Mouse (Mus musculus) heart, postnatal 0 days (tissue): ENCODE results near the gene Abca6. TPM values are rescaled to one million over a fixed set of nuclear protein-coding genes. Genes with fewer than 3 reads are reported as not detected.

Experiments used
- ATAC-seq: fragments of 200-750 bp; cut with Nextera tagmentation; 2 replicates; pipeline ENCODE4 v1.8.0; 2017; ENCODE audit warnings: low read depth, moderate number of reproducible peaks, moderate library complexity; ENCODE audit not compliant: insufficient read depth
- DNase-seq: peaks from one replicate; pipeline ENCODE4 v3.0.0-alpha.2; 2016; ENCODE audit warnings: low spot score
- H3K27ac ChIP-seq: fragments of 300-500 bp; sonication (generic); 2 replicates; pipeline ENCODE4 v1.5.1; 2014; ENCODE audit warnings: low read depth, mild to moderate bottlenecking
- H3K27me3 ChIP-seq: fragments of 300-500 bp; sonication (generic); 2 replicates; pipeline ENCODE4 v1.6.1; 2014; ENCODE audit warnings: low read length, mixed read lengths; ENCODE audit not compliant: control insufficient read depth, insufficient read depth
- H3K36me3 ChIP-seq: fragments of 300-500 bp; sonication (generic); replicated peaks from 2 replicates; pipeline ENCODE4 v1.6.1; 2014; ENCODE audit warnings: low read length, mixed read lengths; ENCODE audit not compliant: control insufficient read depth, insufficient read depth
- H3K4me1 ChIP-seq: fragments of 300-500 bp; sonication (generic); 2 replicates; pipeline ENCODE4 v1.6.1; 2014; ENCODE audit warnings: antibody characterized with exemption; ENCODE audit not compliant: control insufficient read depth, insufficient read depth
- H3K4me2 ChIP-seq: fragments of 300-500 bp; sonication (generic); 2 replicates; pipeline ENCODE4 v1.6.1; 2014; ENCODE audit warnings: low read depth, mild to moderate bottlenecking, low read length, moderate library complexity
- H3K4me3 ChIP-seq: fragments of 300-500 bp; sonication (generic); 2 replicates; pipeline ENCODE4 v1.5.1; 2014; ENCODE audit warnings: low read depth, low read length
- H3K9ac ChIP-seq: fragments of 300-500 bp; sonication (generic); replicated peaks from 2 replicates; pipeline ENCODE4 v1.6.1; 2014; ENCODE audit warnings: low read depth, low read length, mixed read lengths
- H3K9me3 ChIP-seq: fragments of 300-500 bp; sonication (generic); replicated peaks from 2 replicates; pipeline ENCODE4 v1.6.1; 2016; ENCODE audit warnings: low read length; ENCODE audit not compliant: control insufficient read depth
- CTCF ChIP-seq: IDR thresholded peaks from 2 replicates; pipeline ENCODE4 v1.5.1; 2016; ENCODE audit warnings: antibody characterized with exemption, control low read depth, low read depth
- EP300 ChIP-seq: IDR thresholded peaks from 2 replicates; pipeline ENCODE4 v1.6.1; 2016; ENCODE audit warnings: antibody characterized with exemption, low read depth
- WGBS: fragments of 180-500 bp; shearing (Covaris S2); extraction: QIAGEN DNeasy Blood & Tissue Kit; methylation state at CpG from one replicate; pipeline ENCODE4 v1.1.7; 2014; 5-methylcytosine and 5-hydroxymethylcytosine counted together
- polyA plus RNA-seq: library from polyadenylated mRNA; unstranded; fragments of >200 nt; fragmentation: Nextera tagmentation; extraction: Ambion mirVana; gene quantifications from 2 replicates; pipeline ENCODE4 v1.2.1, GENCODE M21; 2015
- total RNA-seq: library from RNA; depleted of rRNA; stranded (reverse); fragments of >200 nt; gene quantifications from 2 replicates; pipeline ENCODE4 v1.2.3, GENCODE M21; 2014; ENCODE audit warnings: low replicate concordance

Abca6 gene
- total and polyA plus RNA-seq, 2 experiments from 2014 or later, result 2.3 to 3.8 TPM

DNA sequence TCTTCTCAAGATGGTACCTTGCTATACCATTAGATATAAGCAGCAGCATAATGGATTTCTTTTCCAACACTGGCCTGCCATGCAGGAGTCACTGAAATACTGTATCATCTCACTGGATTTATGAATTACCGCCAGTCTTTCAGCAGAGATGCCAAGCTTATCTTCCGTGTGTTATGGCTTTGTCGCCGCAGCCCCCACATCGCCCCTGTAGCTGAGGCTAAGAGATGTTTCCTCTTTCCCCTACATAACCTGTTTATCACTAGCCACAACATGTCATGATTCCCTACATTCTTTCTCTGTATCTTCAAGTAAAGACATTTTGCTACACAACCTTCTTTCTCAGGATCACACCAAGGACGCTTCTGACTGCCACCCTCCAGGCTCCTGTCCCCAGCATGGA, 15.7 kb upstream of the Abca6 start:
- no peaks in the 10 kb centered on the region for H3K36me3 ChIP-seq
- no peak for ATAC-seq
- 85% methylated on average over 6 of the region's 6 CpGs for WGBS
- DNase-seq, result no peak
- no peak overlapping the region for H3K9ac ChIP-seq
- H3K4me3 ChIP-seq, result no peak overlapping the region
- H3K4me1 ChIP-seq, result no peaks in the 10 kb centered on the region
- TF ChIP-seq EP300, result no peak
- no peak for TF ChIP-seq CTCF
- no peak overlapping the region for H3K4me2 ChIP-seq
- H3K9me3 ChIP-seq, result no peaks in the 10 kb centered on the region
- no peaks in the 10 kb centered on the region for H3K27me3 ChIP-seq
- no peak overlapping the region for H3K27ac ChIP-seq

DNA sequence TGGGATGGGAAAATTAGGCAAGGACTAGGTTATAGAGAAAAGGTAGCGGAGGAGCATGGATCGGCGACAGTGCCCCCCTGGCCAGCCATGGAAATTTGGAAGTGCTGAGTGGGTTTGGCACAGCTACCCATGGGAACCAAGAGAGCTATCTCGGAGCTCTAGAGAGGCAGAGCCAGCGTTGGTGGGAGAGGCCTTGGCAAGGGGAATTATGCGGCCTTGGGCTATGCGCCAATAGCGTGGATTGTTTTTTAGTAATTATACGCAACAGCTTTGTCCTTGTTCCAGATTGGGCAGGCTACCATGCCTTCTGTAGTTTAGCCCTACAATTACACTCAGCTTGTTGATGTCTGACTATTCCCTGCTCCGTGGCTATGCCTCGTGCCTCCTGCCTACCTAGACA, 15.2 kb upstream of the Abca6 start:
- no peaks in the 10 kb centered on the region for H3K36me3 ChIP-seq
- no peak overlapping the region for H3K27ac ChIP-seq
- no peak for DNase-seq
- H3K9ac ChIP-seq, result no peak overlapping the region
- TF ChIP-seq EP300, result no peak
- no peaks in the 10 kb centered on the region for H3K4me1 ChIP-seq
- 69% methylated on average over 11 of the region's 11 CpGs for WGBS
- ATAC-seq, result no peak
- no peaks in the 10 kb centered on the region for H3K9me3 ChIP-seq
- no peak overlapping the region for H3K4me2 ChIP-seq
- no peak overlapping the region for H3K4me3 ChIP-seq
- H3K27me3 ChIP-seq, result no peaks in the 10 kb centered on the region

DNA sequence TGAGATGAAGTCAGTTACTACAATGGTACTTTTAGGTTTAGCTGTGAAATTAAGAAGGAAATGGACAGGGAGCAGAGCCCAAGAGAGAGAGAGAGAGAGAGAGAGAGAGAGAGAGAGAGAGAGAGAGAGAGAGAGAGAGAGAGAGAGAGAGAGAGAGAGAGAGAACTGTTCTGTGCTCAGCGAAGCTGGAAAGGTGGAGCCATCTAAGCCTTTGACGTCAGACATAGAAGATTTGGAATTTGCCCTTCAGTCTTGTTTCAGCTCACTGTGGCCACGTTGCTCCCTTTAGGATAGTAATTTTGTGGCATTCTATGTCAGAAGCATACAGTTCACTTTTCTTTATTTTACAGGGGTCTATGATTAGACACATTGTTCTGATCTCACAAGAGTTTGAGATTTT, 10.3 kb upstream of the Abca6 start:
- H3K27ac ChIP-seq, result no peak overlapping the region
- WGBS, result 58% methylated on average over 3 of the region's 3 CpGs
- DNase-seq, result no peak
- H3K9me3 ChIP-seq, result no peaks in the 10 kb centered on the region
- no peak overlapping the region for H3K4me3 ChIP-seq
- H3K9ac ChIP-seq, result no peak overlapping the region
- H3K4me1 ChIP-seq, result no peaks in the 10 kb centered on the region
- no peaks in the 10 kb centered on the region for H3K27me3 ChIP-seq
- TF ChIP-seq EP300, result no peak
- TF ChIP-seq CTCF, result no peak
- H3K36me3 ChIP-seq, result no peaks in the 10 kb centered on the region
- ATAC-seq, result no peak
- H3K4me2 ChIP-seq, result no peak overlapping the region

DNA sequence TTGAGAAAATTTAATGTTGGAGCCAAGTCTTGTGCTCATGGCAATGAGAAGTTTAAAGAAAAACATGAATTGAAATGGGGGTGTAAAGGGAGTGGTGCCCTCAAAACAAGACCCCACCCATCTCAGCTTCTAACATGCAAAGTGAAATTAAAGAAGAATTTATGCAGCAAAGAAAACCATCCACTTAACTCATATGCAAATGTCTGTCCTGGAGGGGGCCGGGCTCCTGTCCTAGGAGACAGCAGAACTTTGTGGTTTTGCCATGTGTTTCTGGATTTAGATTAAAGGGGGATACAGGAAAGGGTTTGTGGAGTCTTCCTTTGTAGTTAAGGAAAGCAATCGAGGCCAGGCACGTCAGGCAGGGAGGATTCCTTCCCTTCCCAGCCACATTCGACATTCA, 6.3 kb upstream of the Abca6 start:
- 55% methylated on average over 4 of the region's 4 CpGs for WGBS
- no peaks in the 10 kb centered on the region for H3K36me3 ChIP-seq
- H3K27ac ChIP-seq, result no peak overlapping the region
- no peaks in the 10 kb centered on the region for H3K9me3 ChIP-seq
- ATAC-seq, result no peak
- no peaks in the 10 kb centered on the region for H3K27me3 ChIP-seq
- TF ChIP-seq EP300 (no peak), CTCF (no peak)
- H3K4me1 ChIP-seq, result no peaks in the 10 kb centered on the region
- no peak overlapping the region for H3K9ac ChIP-seq
- no peak overlapping the region for H3K4me3 ChIP-seq
- H3K4me2 ChIP-seq, result no peak overlapping the region
- DNase-seq, result no peak

DNA sequence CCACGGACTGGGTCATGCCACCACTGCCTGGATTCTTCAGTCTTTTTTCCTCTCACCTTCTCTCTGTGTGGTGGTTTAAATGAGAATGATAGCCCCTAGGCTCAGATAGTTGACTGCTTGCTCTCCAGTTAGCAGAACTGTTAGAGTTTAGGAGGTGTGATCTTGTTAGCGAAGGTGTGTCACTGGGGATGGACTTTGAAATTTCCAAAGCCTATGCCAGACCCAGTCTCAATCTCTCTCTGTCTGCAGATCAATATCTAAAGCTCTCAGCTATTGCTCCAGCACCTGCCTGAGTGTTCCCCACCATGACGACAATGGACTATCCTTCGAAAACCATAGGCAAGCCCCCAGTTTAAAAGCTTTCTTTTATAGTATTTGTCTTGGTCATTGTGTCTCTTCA, 5.5 kb upstream of the Abca6 start:
- no peak for ATAC-seq
- H3K27ac ChIP-seq, result no peak overlapping the region
- 89% methylated on average over 4 of the region's 4 CpGs for WGBS
- no peaks in the 10 kb centered on the region for H3K36me3 ChIP-seq
- no peak for DNase-seq
- TF ChIP-seq CTCF, result no peak
- no peak for TF ChIP-seq EP300
- no peaks in the 10 kb centered on the region for H3K27me3 ChIP-seq
- no peaks in the 10 kb centered on the region for H3K9me3 ChIP-seq
- H3K9ac ChIP-seq, result no peak overlapping the region
- no peak overlapping the region for H3K4me3 ChIP-seq
- no peak overlapping the region for H3K4me2 ChIP-seq
- no peaks in the 10 kb centered on the region for H3K4me1 ChIP-seq

DNA sequence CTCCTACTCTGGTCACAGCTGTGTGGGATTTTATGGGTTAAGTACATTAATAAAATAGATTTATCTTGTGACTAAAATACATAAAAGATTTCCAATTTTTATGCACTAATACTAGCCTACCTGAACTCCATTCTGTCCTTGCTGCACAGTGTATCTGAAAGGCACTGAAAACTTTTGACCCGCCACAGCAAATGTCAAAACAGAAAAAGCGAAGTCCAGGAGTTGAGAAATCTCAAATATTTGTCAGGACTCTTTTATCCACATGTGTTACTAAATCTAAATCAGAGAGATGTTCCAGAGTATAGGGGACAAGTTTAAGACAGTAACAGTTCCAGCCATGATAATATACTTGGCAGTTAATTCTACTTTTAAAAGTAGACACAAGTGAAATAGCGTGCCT, 680 bp upstream of the Abca6 start:
- TF ChIP-seq CTCF (no peak), EP300 (no peak)
- 43% methylated on average over 3 of the region's 3 CpGs for WGBS
- H3K27me3 ChIP-seq, result no peaks in the 10 kb centered on the region

More for the DNA sequence above, 680 bp upstream of the Abca6 start:
- Histone ChIP-seq H3K9ac (no peak overlapping the region), H3K36me3 (no peaks in the 10 kb centered on the region), H3K4me3 (no peak overlapping the region), H3K9me3 (no peaks in the 10 kb centered on the region), H3K4me2 (no peak overlapping the region), H3K27ac (no peak overlapping the region), H3K4me1 (no peaks in the 10 kb centered on the region)
- ATAC-seq (no peak), DNase-seq (no peak)
